Mouse (Mus musculus) thymus, adult 2 months (tissue): ENCODE measurements around the gene Dab1.

ENCODE experiments used
- CTCF ChIP-seq: fragments of 200-500 bp; IDR thresholded peaks from 2 replicates; pipeline ENCODE4 v1.5.1; 2012; ENCODE audit warnings: mild to moderate bottlenecking, control low read depth, low read length, moderate library complexity, borderline replicate concordance; ENCODE audit not compliant: control insufficient read depth, poor library complexity, insufficient read depth; ENCODE audit errors: extremely low read depth
- POLR2A ChIP-seq: fragments of 200-500 bp; IDR thresholded peaks from 2 replicates; pipeline ENCODE4 v1.6.1; 2012; ENCODE audit warnings: mild to moderate bottlenecking, low read length, control low read depth, moderate library complexity; ENCODE audit not compliant: control insufficient read depth, poor library complexity, insufficient read depth; ENCODE audit errors: extremely low read depth

DNA sequence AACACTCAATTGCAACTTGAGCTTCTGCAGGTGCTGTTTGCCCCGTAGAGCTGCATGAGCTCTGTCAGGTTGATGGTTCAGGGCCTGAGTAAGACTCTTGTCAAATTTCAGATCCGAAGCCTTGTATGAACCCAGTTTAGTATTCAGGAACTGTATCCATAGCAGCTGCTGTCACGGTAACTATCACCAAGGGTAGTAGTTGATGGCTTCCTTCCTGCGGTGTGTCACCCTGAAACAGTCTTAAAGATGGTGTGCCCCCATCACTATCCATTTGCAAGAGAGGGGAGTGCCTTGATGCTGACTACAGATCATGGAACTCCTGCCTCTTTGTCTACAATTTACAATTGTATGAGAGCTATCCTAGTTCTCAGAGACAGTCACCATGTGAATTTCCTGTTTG lies 87.3 kb downstream of the Dab1 start:
- TF ChIP-seq CTCF (no peak), POLR2A (no peak)
